Mouse (Mus musculus) embryo, embryonic 10.5 days (tissue): ENCODE measurements around the gene Olfr52.
"Not testable (repeated sequence)": the region's sequence is repeated elsewhere in the genome, so short reads cannot be mapped to it uniquely, and the experiment has no call there.

Source experiments
- DNase-seq: peaks from one replicate; pipeline ENCODE4 v3.0.0-alpha.2; 2015; ENCODE audit warnings: low spot score

Gene Olfr52

DNA sequence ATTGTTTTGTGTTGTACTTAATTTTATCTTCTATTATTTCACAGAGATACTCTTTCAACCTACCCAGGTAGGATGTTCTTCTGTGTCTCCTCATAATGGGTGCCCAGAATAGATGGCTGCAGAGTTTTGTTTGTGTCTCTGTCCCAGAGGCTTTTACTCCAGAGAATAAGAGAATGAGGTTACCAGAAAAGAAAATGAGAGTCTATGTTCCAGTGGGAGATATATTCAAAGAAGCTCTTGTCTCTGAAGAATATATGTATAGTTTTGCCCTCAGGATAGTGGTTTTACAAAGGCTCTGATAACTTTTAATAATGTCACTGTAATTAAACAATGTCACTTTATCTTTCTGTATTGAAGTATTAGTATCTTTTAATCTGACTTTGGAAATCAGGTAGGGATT is at the start of gene Olfr52:
Gene Olfr52, minus strand, starts transcription at position 101 of the 400 bp plus-strand sequence.
- no peak for DNase-seq

DNA sequence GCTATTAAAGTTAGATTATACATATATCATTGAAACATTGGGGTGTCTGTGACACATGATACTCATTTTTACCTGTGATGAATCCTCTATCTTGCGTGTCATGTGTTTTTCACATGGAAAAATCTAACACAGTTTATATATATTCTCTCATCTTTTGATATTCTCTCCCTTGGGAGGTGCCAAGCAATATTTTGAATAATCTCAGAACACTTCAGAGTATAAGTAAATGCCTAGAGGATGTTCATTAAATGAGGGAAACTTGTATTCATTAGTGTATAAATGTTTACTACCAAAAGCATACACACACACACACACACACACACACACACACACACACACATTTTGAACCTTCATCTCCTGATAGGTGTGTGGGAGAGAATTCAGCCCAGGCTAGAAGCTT is 45.8 kb upstream of the Olfr52 start, which contains the start of gene Olfr1047:
Gene Olfr1047, minus strand, starts transcription at position 101 of the 400 bp plus-strand sequence.
- no peak for DNase-seq

DNA sequence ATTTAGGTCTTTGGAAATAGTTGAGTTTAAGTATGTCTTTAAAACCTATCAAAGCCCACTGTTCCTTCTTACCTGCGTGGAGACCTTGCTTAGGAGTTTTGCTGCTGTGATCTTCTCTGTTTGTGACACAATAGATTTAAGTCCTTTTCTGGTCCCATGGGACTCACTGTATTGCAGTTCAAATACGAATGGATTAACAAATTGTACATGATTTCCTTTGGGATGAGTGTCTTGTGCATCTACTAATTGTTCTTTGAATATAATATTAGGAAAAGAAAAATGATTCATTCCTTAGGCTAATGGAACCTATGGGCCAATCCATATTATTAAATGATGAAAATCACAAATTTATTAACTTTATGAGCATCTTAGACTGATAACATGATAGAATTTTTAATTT is 33.7 kb upstream of the Olfr52 start, which contains the start of gene Olfr1046:
Gene Olfr1046, minus strand, starts transcription at position 101 of the 400 bp plus-strand sequence.
- no peak for DNase-seq

DNA sequence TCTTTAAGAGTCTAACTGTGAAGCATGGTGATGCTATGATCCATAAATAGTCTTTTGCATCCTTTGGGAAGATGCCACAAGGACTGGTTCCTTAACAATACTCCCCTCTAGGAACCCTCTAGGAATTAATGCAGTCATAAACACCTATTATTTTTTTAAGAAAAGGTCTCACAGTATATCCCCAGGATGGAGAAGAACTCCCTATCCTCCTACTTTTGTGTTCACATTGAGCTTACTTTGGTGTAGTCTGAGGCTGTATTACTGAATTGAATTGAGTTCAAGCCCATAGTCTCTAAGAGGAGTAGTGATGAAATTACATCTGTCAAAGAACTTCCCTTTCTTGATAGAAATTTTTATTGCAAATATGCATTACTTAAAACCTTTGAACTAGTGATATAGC is 17.4 kb upstream of the Olfr52 start, which contains the start of gene Olfr1045:
Gene Olfr1045, minus strand, starts transcription at position 101 of the 400 bp plus-strand sequence.
- no peak for DNase-seq

DNA sequence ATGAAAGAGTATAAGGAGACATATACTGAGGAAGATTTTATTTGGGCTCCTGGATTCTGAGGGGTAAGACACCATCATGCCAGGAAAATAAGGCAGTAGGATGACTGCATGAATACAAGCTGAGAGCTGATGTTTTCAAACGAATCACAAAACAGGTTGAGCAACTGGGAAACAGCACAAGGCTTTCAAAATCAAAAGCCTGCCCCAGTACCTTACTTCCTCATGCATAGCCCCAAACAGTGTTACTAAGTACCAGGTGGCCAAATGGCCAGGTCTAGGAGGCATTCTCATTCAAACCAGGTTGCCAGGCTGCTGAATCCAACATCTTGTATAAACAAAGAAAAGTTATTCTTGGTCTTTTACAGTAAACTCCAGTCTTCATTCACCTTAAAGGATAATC is 10.4 kb upstream of the Olfr52 start:
- no peak for DNase-seq

DNA sequence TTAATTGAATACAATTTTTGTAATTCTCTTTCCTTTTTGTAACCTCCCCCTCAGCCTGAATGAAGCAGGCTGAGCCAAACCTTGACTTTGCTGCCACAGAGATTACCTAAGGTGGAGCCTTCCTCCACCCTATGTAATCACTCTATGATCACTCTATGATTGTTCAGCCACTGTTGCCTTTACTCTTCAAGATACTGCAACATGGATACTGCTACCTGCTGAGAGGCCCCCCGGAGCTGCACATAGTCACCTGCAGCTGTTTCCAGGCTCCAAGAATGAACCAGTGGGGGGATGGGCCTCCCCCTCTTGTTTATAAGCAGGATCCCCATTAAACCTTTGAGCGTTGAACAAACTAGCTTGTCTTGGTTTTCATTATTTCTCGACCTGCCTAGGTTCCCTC is 5.5 kb downstream of the Olfr52 start:
- no peak for DNase-seq

DNA sequence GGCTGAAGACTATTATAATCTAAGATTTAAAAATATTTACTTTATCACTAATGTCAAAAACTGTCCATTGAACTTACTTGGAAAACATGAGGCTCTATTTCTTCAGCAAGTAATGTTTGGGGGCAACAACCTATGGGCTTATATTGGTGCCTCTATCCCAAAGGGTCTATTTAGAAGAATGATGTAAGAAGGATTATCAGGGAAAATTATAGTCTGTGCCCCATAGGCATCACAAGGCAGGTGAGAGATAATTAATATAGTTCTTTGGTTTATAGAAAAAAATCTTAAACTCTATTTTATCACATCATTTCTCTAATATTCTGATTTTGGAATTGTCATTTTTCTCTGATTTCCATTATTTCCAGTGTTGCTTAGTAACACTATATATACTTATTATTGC is 7.8 kb downstream of the Olfr52 start, which contains the start of gene Olfr1044:
Gene Olfr1044, minus strand, starts transcription at position 101 of the 400 bp plus-strand sequence.
- DNase-seq: no peak

DNA sequence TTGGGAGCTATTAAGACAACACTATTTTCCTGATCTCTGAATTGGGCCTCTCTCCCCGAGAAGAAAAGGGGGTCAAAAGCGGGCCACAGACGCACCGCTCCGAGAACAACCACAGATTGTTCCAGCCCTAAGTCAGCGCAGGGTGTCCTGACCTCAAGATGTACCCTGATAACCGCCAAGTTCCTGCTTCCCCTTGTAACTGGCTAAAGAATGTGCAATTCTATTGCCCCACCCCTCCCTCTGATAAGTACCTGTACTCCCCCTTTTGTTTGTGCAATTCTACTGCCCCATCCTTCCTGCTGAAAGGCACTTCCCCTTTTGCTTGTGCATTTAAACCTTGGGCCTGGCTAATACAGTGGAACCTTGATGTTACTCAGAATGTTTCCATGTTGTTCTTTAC is 10.1 kb downstream of the Olfr52 start:
- DNase-seq: not testable (repeated sequence)

DNA sequence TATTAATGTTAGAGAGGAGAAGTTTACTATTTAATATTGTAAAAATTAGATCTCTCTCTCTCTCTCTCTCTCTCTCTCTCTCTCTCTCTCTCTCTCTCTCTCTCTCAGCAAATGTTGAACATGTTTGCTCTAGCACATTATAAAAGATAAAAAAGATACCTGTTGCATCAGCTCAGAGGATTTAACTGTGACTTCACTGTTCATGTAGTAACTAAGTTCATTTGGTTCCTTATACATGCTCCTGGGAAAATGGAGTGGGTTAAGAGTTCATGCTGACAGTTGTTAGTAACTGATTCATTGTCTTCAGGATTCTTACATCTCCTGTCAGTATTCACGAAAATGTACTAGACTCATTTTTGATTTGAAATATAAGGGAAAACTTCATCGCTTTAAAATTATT is 18.1 kb downstream of the Olfr52 start, which contains the start of gene Olfr1043:
Gene Olfr1043, minus strand, starts transcription at position 101 of the 400 bp plus-strand sequence.
- no peak for DNase-seq

DNA sequence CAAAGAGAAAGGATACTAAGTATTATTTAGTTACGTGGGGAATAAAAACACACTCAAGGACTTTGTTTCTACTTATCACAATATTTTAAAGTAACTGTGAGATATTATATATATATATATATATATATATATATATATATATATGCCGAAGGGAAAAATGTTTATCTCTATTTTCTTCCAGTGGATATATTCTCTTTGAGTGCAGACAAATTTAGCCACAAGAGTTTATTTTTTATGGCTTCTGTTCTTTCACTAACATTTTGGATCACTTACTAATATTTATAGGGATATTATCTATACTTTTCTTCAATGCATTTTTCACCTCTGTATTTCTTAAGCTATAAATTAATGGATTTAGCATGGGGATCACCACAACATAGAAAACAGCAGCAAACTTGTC is 23.7 kb downstream of the Olfr52 start, which contains the start of gene Olfr1042:
Gene Olfr1042, minus strand, starts transcription at position 101 of the 400 bp plus-strand sequence.
- DNase-seq: no peak

DNA sequence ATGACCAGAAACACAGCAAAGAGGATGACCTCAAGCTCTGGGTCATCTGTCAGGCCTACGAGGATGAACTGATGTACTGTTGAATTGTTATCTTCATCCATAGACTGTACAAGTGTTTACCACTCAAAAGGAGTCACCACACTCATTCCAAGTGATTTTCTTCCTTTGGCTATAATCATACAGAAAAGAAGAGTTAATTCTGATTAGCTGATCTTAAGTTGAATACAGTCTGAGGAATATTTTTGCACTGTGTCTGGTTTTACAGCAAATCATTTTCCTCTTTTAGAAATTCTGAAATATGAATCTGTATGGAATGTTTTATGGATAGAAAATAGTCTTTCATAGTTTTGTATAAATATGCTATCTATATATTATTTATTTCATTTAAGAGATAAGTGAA is 38.9 kb downstream of the Olfr52 start, which contains the start of gene Olfr1040:
Gene Olfr1040, minus strand, starts transcription at position 101 of the 400 bp plus-strand sequence.
- DNase-seq: no peak

DNA sequence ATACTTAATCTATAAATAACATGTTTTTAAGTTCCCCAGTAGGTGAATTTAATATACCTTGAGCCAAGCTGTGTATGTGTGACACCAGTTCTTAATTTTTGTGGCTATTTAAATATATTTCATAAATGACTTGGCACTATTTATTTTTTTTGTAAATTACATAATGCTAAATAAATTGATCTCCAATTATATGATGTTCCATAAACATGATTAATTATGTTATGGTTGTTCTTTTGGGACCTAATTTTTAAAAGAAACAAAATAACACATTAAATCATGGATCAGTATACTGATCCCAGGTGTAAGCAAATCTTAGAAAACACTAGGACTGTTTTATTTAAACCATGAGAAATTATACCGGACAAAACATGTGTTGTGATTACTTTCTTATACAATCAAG is 49.7 kb downstream of the Olfr52 start, which contains the start of gene Olfr1039:
Gene Olfr1039, minus strand, starts transcription at position 101 of the 400 bp plus-strand sequence.
- DNase-seq: no peak
